Mouse (Mus musculus) lung, postnatal 0 days (tissue): ENCODE measurements at regions not wholly inside any gene's neighbourhood (a gene's known extent, or its start where the extent isn't known, plus 50 kb on each side); places are given as distances from the start of the nearest gene placed in this dataset.

ENCODE experiments used
- CTCF ChIP-seq: IDR thresholded peaks from 2 replicates; pipeline ENCODE4 v1.5.1; 2016; ENCODE audit warnings: antibody characterized with exemption, mild to moderate bottlenecking
- EP300 ChIP-seq: IDR thresholded peaks from 2 replicates; pipeline ENCODE4 v1.6.1; 2016; ENCODE audit warnings: antibody characterized with exemption, mild to moderate bottlenecking, control low read depth

DNA sequence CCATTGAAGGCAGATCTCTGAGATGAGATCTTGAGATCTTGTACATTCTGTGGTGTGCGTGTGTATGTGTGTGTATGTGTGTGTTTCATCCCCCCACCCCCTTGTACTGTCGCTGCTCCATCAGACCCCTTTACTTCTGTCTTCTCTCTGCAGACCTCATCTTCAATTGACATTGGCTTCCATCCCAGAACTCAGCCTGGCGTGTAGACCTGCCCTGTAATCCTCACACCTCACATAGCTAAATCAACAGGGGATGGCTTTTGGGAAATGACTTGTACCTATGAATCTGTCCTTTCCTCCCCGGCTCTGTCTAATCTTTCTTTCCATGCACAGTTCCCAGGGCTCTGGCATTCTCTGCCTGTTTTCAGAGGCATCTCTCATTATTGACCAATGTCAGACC, 1227.5 kb upstream of the A1bg start:
- no peak for TF ChIP-seq EP300
- no peak for TF ChIP-seq CTCF
